Mouse (Mus musculus): ENCODE data around the gene Plekhh2.

- no peak for TF ChIP-seq CTCF (IDR thresholded peaks at IDR 0.05; ENCODE audit: borderline replicate concordance, extremely low read depth, insufficient read depth, insufficient read length)
- no peak for TF ChIP-seq POLR2A (IDR thresholded peaks at IDR 0.05; ENCODE audit: borderline replicate concordance, extremely low read depth, insufficient read depth, insufficient read length, poor library complexity, severe bottlenecking)
These were observed 130.6 kb downstream of the Plekhh2 start for GRCm38 (mm10) chr17:84642324-84642723.
